Mouse (Mus musculus): ENCODE data around the gene Gm3633. TPM values are rescaled to one million over a fixed set of nuclear protein-coding genes. Genes with fewer than 3 reads are reported as not detected.

Gene Gm3633
- polyA plus RNA-seq (2012; ENCODE audit: low replicate concordance), result not detected in 2 replicates

DNA sequence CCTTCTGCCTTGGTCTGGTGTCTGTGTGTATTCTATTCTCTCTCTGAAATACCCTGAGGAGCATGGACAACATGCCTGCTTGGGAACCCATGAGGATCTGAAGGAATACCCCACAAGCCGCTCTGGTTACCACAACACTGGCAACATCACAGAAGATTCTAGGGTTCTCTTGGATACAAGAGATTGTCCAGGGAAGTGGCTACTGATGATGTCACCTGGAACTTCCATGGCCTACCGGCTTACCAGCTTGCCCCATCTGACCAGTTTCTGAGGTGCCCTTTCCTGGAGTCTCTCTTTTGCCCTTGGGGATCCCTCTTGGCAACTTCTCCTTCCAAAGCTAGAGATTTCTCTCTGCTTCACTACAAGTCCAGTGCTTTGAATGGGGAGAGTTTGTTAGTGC, at the start of gene Gm3633:
TSS of gene Gm3633 (minus strand) at position 101 of the 400 bp plus-strand sequence.

DNA sequence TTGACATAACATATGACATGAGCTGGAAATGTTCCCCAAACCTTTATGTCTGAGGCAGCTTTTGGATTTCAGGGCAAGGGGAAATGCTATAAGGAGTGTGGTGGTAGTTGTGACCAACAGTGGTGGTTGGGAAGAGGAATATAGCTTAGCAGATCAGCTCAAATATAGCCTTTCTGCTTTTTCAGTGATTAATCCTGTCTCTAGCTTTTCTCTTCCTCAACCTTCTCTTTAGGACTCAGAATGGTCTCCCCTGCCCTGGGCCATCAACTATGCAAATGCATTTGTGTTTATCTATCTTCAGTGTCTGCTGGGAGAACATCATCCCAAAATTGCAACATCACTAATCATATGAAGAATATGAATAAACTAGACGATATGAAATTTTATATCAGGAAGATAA, 13.9 kb upstream of the Gm3633 start, which contains the start of gene Gm10378:
TSS of gene Gm10378 (plus strand) at position 301 of the 400 bp plus-strand sequence.

DNA sequence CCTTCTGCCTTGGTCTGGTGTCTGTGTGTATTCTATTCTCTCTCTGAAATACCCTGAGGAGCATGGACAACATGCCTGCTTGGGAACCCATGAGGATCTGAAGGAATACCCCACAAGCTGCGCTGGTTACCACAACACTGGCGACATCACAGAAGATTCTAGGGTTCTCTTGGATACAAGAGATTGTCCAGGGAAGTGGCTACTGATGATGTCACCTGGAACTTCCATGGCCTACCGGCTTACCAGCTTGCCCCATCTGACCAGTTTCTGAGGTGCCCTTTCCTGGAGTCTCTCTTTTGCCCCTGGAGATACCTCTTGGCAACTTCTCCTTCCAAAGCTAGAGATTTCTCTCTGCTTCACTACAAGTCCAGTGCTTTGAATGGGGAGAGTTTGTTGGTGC, 41.9 kb downstream of the Gm3633 start, which contains the start of gene Gm17124:
TSS of gene Gm17124 (minus strand) at position 101 of the 400 bp plus-strand sequence.

Other genes starting within 250 kb of the Gm3633 start
- gene Gm8005, start 202.2 kb downstream of the Gm3633 start, polyA plus RNA-seq (2012; ENCODE audit: low replicate concordance), result not detected in 2 replicates
- gene Gm8011, start 178.0 kb downstream of the Gm3633 start, polyA plus RNA-seq (2012; ENCODE audit: low replicate concordance), result not detected in 2 replicates
- gene Gm8020, start 139.6 kb downstream of the Gm3633 start, polyA plus RNA-seq (2012; ENCODE audit: low replicate concordance), result not detected in 2 replicates
- gene Gm8024, start 117.6 kb downstream of the Gm3633 start, polyA plus RNA-seq (2012; ENCODE audit: low replicate concordance), result not detected in 2 replicates
- not detected in 2 replicates for gene Gm17124, start 42.0 kb downstream of the Gm3633 start, polyA plus RNA-seq (2012; ENCODE audit: low replicate concordance)
- not detected in 2 replicates for gene Gm10378, start 14.0 kb upstream of the Gm3633 start, polyA plus RNA-seq (2012; ENCODE audit: low replicate concordance)
- gene Gm3015, start 126.9 kb upstream of the Gm3633 start, polyA plus RNA-seq (2012; ENCODE audit: low replicate concordance), result not detected in 2 replicates
- gene Gm10377, start 156.1 kb upstream of the Gm3633 start, polyA plus RNA-seq (2012; ENCODE audit: low replicate concordance), result not detected in 2 replicates
- not detected in 2 replicates for gene Gm21977, start 211.6 kb upstream of the Gm3633 start, polyA plus RNA-seq (2012; ENCODE audit: low replicate concordance)

Data from hematopoietic multipotent progenitor cell, adult 10-12 weeks (in vitro differentiated cells).